Mouse (Mus musculus): Measurements from ENCODE around the gene Plpp3. TPM values are rescaled to one million over a fixed set of nuclear protein-coding genes. Genes with fewer than 3 reads are reported as not detected.

Plpp3 gene
- total and polyA plus RNA-seq, 3 experiments = not detected

DNA sequence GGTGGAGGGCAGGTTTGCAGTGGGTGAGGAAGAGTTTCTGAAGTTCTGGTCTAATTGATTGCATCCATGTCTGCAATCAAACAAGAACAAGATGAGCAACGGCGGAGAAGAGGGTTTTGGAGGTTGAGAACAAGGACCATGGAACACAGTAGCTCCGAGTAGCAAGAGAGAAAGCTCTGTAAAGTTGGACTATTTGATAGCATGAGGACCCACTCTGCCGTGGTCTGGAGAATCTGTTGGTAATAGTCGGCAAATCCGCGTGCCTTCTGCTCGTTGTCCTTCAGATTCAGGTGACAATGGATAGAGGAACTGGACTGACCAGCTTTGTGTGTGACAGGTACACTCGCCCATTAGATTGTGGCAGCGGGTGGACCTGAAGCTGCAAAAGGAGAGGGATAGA is 87.8 kb downstream of the Plpp3 start:
- no peaks in the 10 kb centered on the region for H3K36me3 ChIP-seq (ENCODE audit: control insufficient read depth in 1 of 2, insufficient read depth in 2 of 2, low read length in 2 of 2)
- no peaks in the 10 kb centered on the region for H3K27me3 ChIP-seq (ENCODE audit: control insufficient read depth in 1 of 2, insufficient read depth in 2 of 2, low read length in 2 of 2)
- no peaks in the 10 kb centered on the region for H3K9me3 ChIP-seq (replicated peaks; ENCODE audit: insufficient read depth, low read length)
- TF ChIP-seq SMC3 (IDR thresholded peaks at IDR 0.05; ENCODE audit: low read depth, low read length) = no peak
- no peak for TF ChIP-seq CTCF (IDR thresholded peaks at IDR 0.05 in 2 of 3, conservative IDR thresholded peaks at IDR 0.05 in 1 of 3; ENCODE audit: control insufficient read depth in 1 of 3, insufficient read depth in 1 of 3, low read depth in 2 of 3, low read length in 3 of 3, poor library complexity in 1 of 3, severe bottlenecking in 1 of 3)
- no peak for TF ChIP-seq GABPA (IDR thresholded peaks at IDR 0.05; ENCODE audit: low read depth, low read length)
- no peak for TF ChIP-seq ELF1 (IDR thresholded peaks at IDR 0.05; ENCODE audit: low read depth, low read length)
- no peak for TF ChIP-seq RCOR1 (IDR thresholded peaks at IDR 0.05; ENCODE audit: low read depth, low read length)
- TF ChIP-seq E2F4 (IDR thresholded peaks at IDR 0.05; ENCODE audit: borderline replicate concordance, low read depth, low read length) = no peak
- TF ChIP-seq POLR2AphosphoS5 (IDR thresholded peaks at IDR 0.05; ENCODE audit: borderline replicate concordance, low read depth, low read length) = no peak
- no peak for TF ChIP-seq USF1 (IDR thresholded peaks at IDR 0.05; ENCODE audit: low read depth, low read length)
- TF ChIP-seq EP300 (IDR thresholded peaks at IDR 0.05; ENCODE audit: low read depth in 1 of 2, low read length in 2 of 2) = no peak
- TF ChIP-seq HCFC1 (IDR thresholded peaks at IDR 0.05; ENCODE audit: low read depth, low read length) = no peak
- no peak for TF ChIP-seq TAL1 (IDR thresholded peaks at IDR 0.05; ENCODE audit: low read length)
- no peak for TF ChIP-seq ZKSCAN1 (IDR thresholded peaks at IDR 0.05; ENCODE audit: low read depth, low read length)
- no peak for TF ChIP-seq TBP (IDR thresholded peaks at IDR 0.05; ENCODE audit: low read depth, low read length)
- TF ChIP-seq ETS1 (IDR thresholded peaks at IDR 0.05; ENCODE audit: low read depth, low read length) = no peak
- no peak for TF ChIP-seq JUND (IDR thresholded peaks at IDR 0.05; ENCODE audit: low read depth, low read length)
- TF ChIP-seq BHLHE40 (IDR thresholded peaks at IDR 0.05; ENCODE audit: borderline replicate concordance, low read depth, low read length) = no peak
- no peak for TF ChIP-seq MYC (IDR thresholded peaks at IDR 0.05; ENCODE audit: low read depth, low read length)
- H3K9ac ChIP-seq (ENCODE audit: control insufficient read depth, low read depth, low read length, poor library complexity, severe bottlenecking) = no peak overlapping the region
- H3K4me3 ChIP-seq (ENCODE audit: control insufficient read depth in 1 of 2, insufficient read depth in 1 of 2, low read depth in 2 of 2, low read length in 2 of 2) = no peak overlapping the region
- no peak for DNase-seq (ENCODE audit: low read depth, low spot score)
- no peaks in the 10 kb centered on the region for H3K4me1 ChIP-seq (ENCODE audit: control insufficient read depth in 1 of 2, insufficient read depth in 2 of 2, low read length in 2 of 2)
- no peaks in the 10 kb centered on the region for H3K79me2 ChIP-seq (ENCODE audit: control insufficient read depth, insufficient read depth, low read length, poor library complexity)
- H3K27ac ChIP-seq (ENCODE audit: control insufficient read depth, low read depth, low read length) = no peak overlapping the region

DNA sequence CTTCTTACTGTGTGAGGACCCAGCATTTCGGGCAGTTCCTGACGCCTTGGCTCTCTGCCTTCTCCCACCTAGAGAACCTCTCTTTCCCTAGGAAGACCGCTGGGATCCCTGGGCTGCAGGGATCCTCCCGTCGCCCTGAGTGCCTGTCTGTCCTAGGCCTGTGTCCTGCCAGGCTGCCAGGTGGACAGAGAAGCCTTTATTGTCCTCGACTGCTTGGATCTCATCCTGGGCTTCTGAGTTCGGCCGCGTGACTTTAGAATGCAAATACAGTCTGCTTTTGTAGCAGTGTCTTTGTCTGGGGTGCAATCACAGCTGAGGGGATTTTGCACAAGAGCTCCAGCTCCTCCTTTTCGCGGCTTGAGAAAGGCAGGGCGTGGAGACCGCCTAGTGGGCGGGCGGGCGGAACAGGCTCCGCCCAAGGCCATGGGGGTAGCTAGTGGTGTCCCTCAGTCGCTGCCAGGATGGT is 88.4 kb downstream of the Plpp3 start:
- Histone ChIP-seq H3K36me3 (ENCODE audit: control insufficient read depth in 1 of 2, insufficient read depth in 2 of 2, low read length in 2 of 2) (no peaks in the 10 kb centered on the region), H3K9me3 (replicated peaks; ENCODE audit: insufficient read depth, low read length) (no peaks in the 10 kb centered on the region), H3K4me1 (ENCODE audit: control insufficient read depth in 1 of 2, insufficient read depth in 2 of 2, low read length in 2 of 2) (no peaks in the 10 kb centered on the region), H3K9ac (ENCODE audit: control insufficient read depth, low read depth, low read length, poor library complexity, severe bottlenecking) (no peak overlapping the region), H3K79me2 (ENCODE audit: control insufficient read depth, insufficient read depth, low read length, poor library complexity) (no peaks in the 10 kb centered on the region), H3K27ac (ENCODE audit: control insufficient read depth, low read depth, low read length) (no peak overlapping the region), H3K4me3 (ENCODE audit: control insufficient read depth in 1 of 2, insufficient read depth in 1 of 2, low read depth in 2 of 2, low read length in 2 of 2) (no peak overlapping the region), H3K27me3 (ENCODE audit: control insufficient read depth in 1 of 2, insufficient read depth in 2 of 2, low read length in 2 of 2) (no peaks in the 10 kb centered on the region)
- TF ChIP-seq TCF12 (IDR thresholded peaks at IDR 0.05; ENCODE audit: low read depth, low read length) (no peak), E2F4 (IDR thresholded peaks at IDR 0.05; ENCODE audit: borderline replicate concordance, low read depth, low read length) (no peak), GABPA (IDR thresholded peaks at IDR 0.05; ENCODE audit: low read depth, low read length) (no peak), BHLHE40 (IDR thresholded peaks at IDR 0.05; ENCODE audit: borderline replicate concordance, low read depth, low read length) (no peak), MXI1 (IDR thresholded peaks at IDR 0.05; ENCODE audit: low read depth, low read length) (no peak)
- no peak for DNase-seq (ENCODE audit: low read depth, low spot score)
